ENCODE assay signal across 9 mouse cellular contexts in genomic region chr4:110287412-110288067, GRCm38 (mm10).
DNase-seq lines count a peak whose midpoint lies in the region; ATAC-seq and TF ChIP-seq lines count a peak whose summit lies in the region.
"Had no signal": no experiment of that assay in that cellular context is flagged by ENCODE, and none has a peak within 500 bp of the region (broad histone marks: within the 10 kb centered on the region; RNA-seq: fewer than 3 reads in every experiment).

No protein-coding gene starts in this region.

- no peak overlapping the region for H3K9ac ChIP-seq in limb, embryonic 12.5 days (replicated peaks)
- H3K9ac ChIP-seq in embryonic facial prominence, embryonic 11.5 days (replicated peaks; ENCODE audit: low read length): no peak overlapping the region
- H3K9ac ChIP-seq in midbrain, postnatal 0 days (replicated peaks; ENCODE audit: low read length, poor library complexity, severe bottlenecking): peak overlapping the region; percentile 66

- peak; percentile 14; the same call in 1 of the 2 replicates for TF ChIP-seq CTCF in layer of hippocampus, adult 2 months (conservative IDR thresholded peaks at IDR 0.05)
- peak; percentile 52 for TF ChIP-seq CTCF in midbrain, postnatal 0 days (IDR thresholded peaks at IDR 0.05)

- no peak for ATAC-seq in limb, embryonic 12.5 days (ENCODE audit: insufficient number of reproducible peaks, insufficient read depth, low FRiP score, low TSS enrichment, low read depth)
- no peak; the same call in 1 of the 2 replicates for ATAC-seq in embryonic facial prominence, embryonic 11.5 days (replicated peaks; ENCODE audit: insufficient number of reproducible peaks, low FRiP score, low TSS enrichment, low read depth)
- peak; percentile 77 for ATAC-seq in midbrain, postnatal 0 days (ENCODE audit: low FRiP score)
- no peak for ATAC-seq in activated CD4-positive, CD25-positive, alpha-beta regulatory T cell, adult 4 months

- H3K27ac ChIP-seq in limb, embryonic 12.5 days: no peak overlapping the region
- H3K27ac ChIP-seq in limb, embryonic 10.5 days: no peak overlapping the region
- no peak overlapping the region for H3K27ac ChIP-seq in embryonic facial prominence, embryonic 11.5 days (replicated peaks; ENCODE audit: low read depth, low read length)
- H3K27ac ChIP-seq in layer of hippocampus, adult 2 months: peak overlapping the region; percentile 91
- peak overlapping the region; percentile 88 for H3K27ac ChIP-seq in midbrain, postnatal 0 days (ENCODE audit: low read depth, low read length)
- H3K27ac ChIP-seq: macrophage had no signal

- H3K4me3 ChIP-seq in limb, embryonic 12.5 days (replicated peaks): no peak overlapping the region
- no peak overlapping the region for H3K4me3 ChIP-seq in limb, embryonic 10.5 days
- H3K4me3 ChIP-seq in embryonic facial prominence, embryonic 11.5 days (ENCODE audit: low read depth, low read length): no peak overlapping the region
- H3K4me3 ChIP-seq in layer of hippocampus, adult 2 months: peak overlapping the region; percentile 59
- peak overlapping the region; percentile 61 for H3K4me3 ChIP-seq in midbrain, postnatal 0 days (ENCODE audit: low read depth, low read length)

- H3K36me3 ChIP-seq in limb, embryonic 12.5 days: no peaks in the 10 kb centered on the region
- no peaks in the 10 kb centered on the region for H3K36me3 ChIP-seq in limb, embryonic 10.5 days
- H3K36me3 ChIP-seq in embryonic facial prominence, embryonic 11.5 days (replicated peaks; ENCODE audit: control insufficient read depth, insufficient read depth, low read depth, low read length): no peaks in the 10 kb centered on the region
- no peaks in the 10 kb centered on the region for H3K36me3 ChIP-seq in midbrain, postnatal 0 days (ENCODE audit: insufficient read depth, low read length)

- no peaks in the 10 kb centered on the region for H3K9me3 ChIP-seq in limb, embryonic 12.5 days
- H3K9me3 ChIP-seq in limb, embryonic 10.5 days (replicated peaks): no peaks in the 10 kb centered on the region
- no peaks in the 10 kb centered on the region for H3K9me3 ChIP-seq in embryonic facial prominence, embryonic 11.5 days (replicated peaks; ENCODE audit: control insufficient read depth, low read length)
- no peaks in the 10 kb centered on the region for H3K9me3 ChIP-seq in midbrain, postnatal 0 days (ENCODE audit: low read length)

- H3K4me1 ChIP-seq in limb, embryonic 12.5 days (replicated peaks): peaks cover 26% of the 10 kb centered on the region
- H3K4me1 ChIP-seq in limb, embryonic 10.5 days: peaks cover 30% of the 10 kb centered on the region
- H3K4me1 ChIP-seq in embryonic facial prominence, embryonic 11.5 days (ENCODE audit: control insufficient read depth, insufficient read depth, low read length): no peaks in the 10 kb centered on the region
- H3K4me1 ChIP-seq in midbrain, postnatal 0 days (ENCODE audit: insufficient read depth, low read length): no peaks in the 10 kb centered on the region

- 19% methylated on average over 11 of the region's 11 CpGs for WGBS in limb, embryonic 12.5 days
- 22% methylated on average over 11 of the region's 11 CpGs for WGBS in limb, embryonic 10.5 days
- 26% methylated on average over 11 of the region's 11 CpGs for WGBS in embryonic facial prominence, embryonic 11.5 days
- 8% methylated on average over 11 of the region's 11 CpGs for WGBS in midbrain, postnatal 0 days

- H3K27me3 ChIP-seq in limb, embryonic 12.5 days: no peaks in the 10 kb centered on the region
- no peaks in the 10 kb centered on the region for H3K27me3 ChIP-seq in limb, embryonic 10.5 days (ENCODE audit: low read depth, poor library complexity, severe bottlenecking)
- no peaks in the 10 kb centered on the region for H3K27me3 ChIP-seq in embryonic facial prominence, embryonic 11.5 days (ENCODE audit: control insufficient read depth, insufficient read depth, low read length)
- H3K27me3 ChIP-seq in midbrain, postnatal 0 days (ENCODE audit: insufficient read depth, low read length): no peaks in the 10 kb centered on the region

- peak overlapping the region; percentile 10; the same call in 1 of the 2 replicates for H3K4me2 ChIP-seq in limb, embryonic 12.5 days
- no peak overlapping the region for H3K4me2 ChIP-seq in embryonic facial prominence, embryonic 11.5 days (ENCODE audit: low read depth, low read length)
- H3K4me2 ChIP-seq in midbrain, postnatal 0 days (ENCODE audit: low read depth, low read length, poor library complexity, severe bottlenecking): peak overlapping the region; percentile 47

- no peak for DNase-seq in limb, embryonic 10.5 days (ENCODE audit: low spot score)
- DNase-seq in embryonic facial prominence, embryonic 11.5 days (ENCODE audit: low spot score): peak; percentile 22
- peak; percentile 39 to 78 for DNase-seq in layer of hippocampus, adult 2 months (ENCODE audit: low spot score in 2 of 2)
- peak; percentile 91 for DNase-seq in midbrain, postnatal 0 days (ENCODE audit: low spot score)
- no peak for DNase-seq in yolk sac, embryonic 10.5 days (ENCODE audit: low spot score)
- DNase-seq in gastrocnemius, adult 18-20 months (ENCODE audit: low spot score): no peak

Comparison
In these comparisons a context has a peak if more than half of its experiments do, and no peak if none do; other contexts are left out.
1. H3K27ac ChIP-seq: peak in layer of hippocampus, adult 2 months (single experiment) and midbrain, postnatal 0 days (single experiment); none in limb, embryonic 12.5 days (single experiment), limb, embryonic 10.5 days (single experiment) and embryonic facial prominence, embryonic 11.5 days (single experiment).
2. H3K4me3 ChIP-seq: peak in layer of hippocampus, adult 2 months (single experiment) and midbrain, postnatal 0 days (single experiment); none in limb, embryonic 12.5 days (single experiment), limb, embryonic 10.5 days (single experiment) and embryonic facial prominence, embryonic 11.5 days (single experiment).
3. DNase-seq: peak in embryonic facial prominence, embryonic 11.5 days (single experiment), layer of hippocampus, adult 2 months (2 of 2) and midbrain, postnatal 0 days (single experiment); none in limb, embryonic 10.5 days (single experiment), yolk sac, embryonic 10.5 days (single experiment) and gastrocnemius, adult 18-20 months (single experiment).